Mouse (Mus musculus) Muller cell, postnatal 12 days (primary cell): ENCODE data around the gene Ppp1cc.
"Not testable (repeated sequence)": the region's sequence is repeated elsewhere in the genome, so short reads cannot be mapped to it uniquely, and the experiment has no call there.

Experiments used
- DNase-seq: peaks from one replicate; pipeline ENCODE4 v3.0.0-alpha.2; 2015; ENCODE audit errors: inconsistent ontology term

The Ppp1cc gene

GRCm38 (mm10) chr5:122165233-122165915, 7.3 kb downstream of the Ppp1cc start:
- peak; percentile 37 for DNase-seq

GRCm38 (mm10) chr5:122166636-122167161, 8.6 kb downstream of the Ppp1cc start:
- DNase-seq, result peak; percentile 70

- DNase-seq, result no peak
Measured at GRCm38 (mm10) chr5:122168344-122169069, 10.4 kb downstream of the Ppp1cc start.

GRCm38 (mm10) chr5:122171058-122171457, 13.0 kb downstream of the Ppp1cc start:
- DNase-seq, result no peak

- DNase-seq, result no peak
Measured at GRCm38 (mm10) chr5:122175402-122175801, 17.3 kb downstream of the Ppp1cc start.

- DNase-seq, result no peak
Measured at GRCm38 (mm10) chr5:122175961-122176360, 17.9 kb downstream of the Ppp1cc start.

- peak; percentile 36 for DNase-seq
Measured at GRCm38 (mm10) chr5:122176398-122176797, 18.3 kb downstream of the Ppp1cc start.

GRCm38 (mm10) chr5:122179665-122180064, 21.6 kb downstream of the Ppp1cc start:
- DNase-seq, result peak; percentile 55

- no peak for DNase-seq
Measured at GRCm38 (mm10) chr5:122184283-122184806, 26.3 kb downstream of the Ppp1cc start.

GRCm38 (mm10) chr5:122184858-122185257, 26.8 kb downstream of the Ppp1cc start:
- DNase-seq, result not testable (repeated sequence)

GRCm38 (mm10) chr5:122189115-122189514, 31.0 kb downstream of the Ppp1cc start:
- no peak for DNase-seq

GRCm38 (mm10) chr5:122190465-122190864, 32.4 kb downstream of the Ppp1cc start:
- DNase-seq, result no peak

GRCm38 (mm10) chr5:122191269-122192063, 33.4 kb downstream of the Ppp1cc start:
- DNase-seq, result no peak

GRCm38 (mm10) chr5:122192347-122192746, 34.3 kb downstream of the Ppp1cc start:
- DNase-seq, result no peak

- DNase-seq, result no peak
Measured at GRCm38 (mm10) chr5:122200872-122201271, 42.8 kb downstream of the Ppp1cc start.

GRCm38 (mm10) chr5:122201904-122202303, 43.8 kb downstream of the Ppp1cc start:
- DNase-seq, result no peak

GRCm38 (mm10) chr5:122204180-122204579, 46.1 kb downstream of the Ppp1cc start:
- DNase-seq, result no peak

GRCm38 (mm10) chr5:122206475-122206874, 48.4 kb downstream of the Ppp1cc start, which contains the start of gene Hvcn1:
Gene Hvcn1, plus strand, starts transcription at chr5:122206804.
- DNase-seq, result no peak

GRCm38 (mm10) chr5:122208909-122209308, 50.8 kb downstream of the Ppp1cc start:
- DNase-seq, result no peak

- peak; percentile 35 for DNase-seq
Measured at GRCm38 (mm10) chr5:122209591-122210368, 51.7 kb downstream of the Ppp1cc start.

- DNase-seq, result no peak
Measured at GRCm38 (mm10) chr5:122210890-122211289, 52.8 kb downstream of the Ppp1cc start.
